Comparison of ENCODE assay signal across 10 mouse cellular contexts in genomic region chr8:120550430-120550829, GRCm38 (mm10). TPM values are rescaled to one million over a fixed set of nuclear protein-coding genes. Genes with fewer than 3 reads are reported as not detected.
DNase-seq lines count a peak whose midpoint lies in the region; ATAC-seq and TF ChIP-seq lines count a peak whose summit lies in the region.
"Had no signal": no experiment of that assay in that cellular context is flagged by ENCODE, and none has a peak within 500 bp of the region (broad histone marks: within the 10 kb centered on the region; RNA-seq: fewer than 3 reads in every experiment).

No protein-coding gene starts in this region.

- WGBS in kidney, embryonic 14.5 days: 13% methylated on average over 12 of the region's 12 CpGs
- whole genome bisulfite sequencing in embryonic facial prominence, embryonic 15.5 days: 34% methylated on average over 12 of the region's 12 CpGs
- WGBS in hindbrain, embryonic 13.5 days: 15% methylated on average over 12 of the region's 12 CpGs
- whole genome bisulfite sequencing in midbrain, postnatal 0 days: 36% methylated on average over 12 of the region's 12 CpGs

- H3K4me3 ChIP-seq in kidney, embryonic 14.5 days (ENCODE audit: low read length): no peak overlapping the region
- no peak overlapping the region for H3K4me3 ChIP-seq in embryonic facial prominence, embryonic 15.5 days (replicated peaks)
- no peak overlapping the region for H3K4me3 ChIP-seq in hindbrain, embryonic 13.5 days
- H3K4me3 ChIP-seq in midbrain, postnatal 0 days (ENCODE audit: low read depth, low read length): no peak overlapping the region

- no peaks in the 10 kb centered on the region for H3K27me3 ChIP-seq in kidney, embryonic 14.5 days (ENCODE audit: control insufficient read depth, insufficient read depth, low read length)
- H3K27me3 ChIP-seq in embryonic facial prominence, embryonic 15.5 days: no peaks in the 10 kb centered on the region
- H3K27me3 ChIP-seq in hindbrain, embryonic 13.5 days: no peaks in the 10 kb centered on the region
- no peaks in the 10 kb centered on the region for H3K27me3 ChIP-seq in midbrain, postnatal 0 days (ENCODE audit: insufficient read depth, low read length)

- DNase-seq in kidney, postnatal 4 days: no peak
- DNase-seq in midbrain, postnatal 0 days (ENCODE audit: low spot score): peak; percentile 41
- no peak for DNase-seq in adrenal gland, postnatal 10 days
- DNase-seq in retina, postnatal 1 day: no peak
- DNase-seq in spleen, postnatal 4 days (ENCODE audit: low spot score in 2 of 2): no peak
- DNase-seq: adrenal gland, postnatal 25 days had no signal

- ATAC-seq in kidney, embryonic 14.5 days (ENCODE audit: low FRiP score, low TSS enrichment): no peak
- no peak for ATAC-seq in embryonic facial prominence, embryonic 15.5 days (ENCODE audit: insufficient number of reproducible peaks, low FRiP score, low TSS enrichment, low read depth)
- no peak for ATAC-seq in hindbrain, embryonic 13.5 days (ENCODE audit: low FRiP score)
- no peak for ATAC-seq in midbrain, postnatal 0 days (ENCODE audit: low FRiP score)

- no peak overlapping the region for H3K4me2 ChIP-seq in kidney, embryonic 14.5 days (replicated peaks; ENCODE audit: low read depth, low read length)
- no peak overlapping the region for H3K4me2 ChIP-seq in embryonic facial prominence, embryonic 15.5 days (replicated peaks)
- H3K4me2 ChIP-seq in hindbrain, embryonic 13.5 days: peak overlapping the region; percentile 58
- peak overlapping the region; percentile 45; the same call in 1 of the 2 replicates for H3K4me2 ChIP-seq in midbrain, postnatal 0 days (ENCODE audit: low read depth, low read length, poor library complexity, severe bottlenecking)

- H3K36me3 ChIP-seq in kidney, embryonic 14.5 days (ENCODE audit: control insufficient read depth, insufficient read depth, low read length): peaks cover 14% of the 10 kb centered on the region
- peaks cover 13% of the 10 kb centered on the region for H3K36me3 ChIP-seq in embryonic facial prominence, embryonic 15.5 days
- H3K36me3 ChIP-seq in hindbrain, embryonic 13.5 days: peaks cover 10% of the 10 kb centered on the region; the same call in 1 of the 2 replicates
- peaks cover 3% of the 10 kb centered on the region; the same call in 1 of the 2 replicates for H3K36me3 ChIP-seq in midbrain, postnatal 0 days (ENCODE audit: insufficient read depth, low read length)

- peak overlapping the region; percentile 18; the same call in 1 of the 2 replicates for H3K9ac ChIP-seq in kidney, embryonic 14.5 days (ENCODE audit: low read depth, low read length)
- H3K9ac ChIP-seq in embryonic facial prominence, embryonic 15.5 days: no peak overlapping the region
- peak overlapping the region; percentile 68 for H3K9ac ChIP-seq in hindbrain, embryonic 13.5 days
- 0 out of 2 replicates have a peak overlapping the region, but pooled peaks have one; percentile 13 for H3K9ac ChIP-seq in midbrain, postnatal 0 days (replicated peaks; ENCODE audit: low read length, poor library complexity, severe bottlenecking)
- H3K9ac ChIP-seq: liver, embryonic 14.5 days had no signal

- no peaks in the 10 kb centered on the region for H3K9me3 ChIP-seq in kidney, embryonic 14.5 days (ENCODE audit: control insufficient read depth, low read length)
- H3K9me3 ChIP-seq in embryonic facial prominence, embryonic 15.5 days (replicated peaks): no peaks in the 10 kb centered on the region
- H3K9me3 ChIP-seq in hindbrain, embryonic 13.5 days: no peaks in the 10 kb centered on the region
- no peaks in the 10 kb centered on the region for H3K9me3 ChIP-seq in midbrain, postnatal 0 days (ENCODE audit: low read length)

- no peak for TF ChIP-seq CTCF in midbrain, postnatal 0 days (IDR thresholded peaks at IDR 0.05)

- H3K27ac ChIP-seq in kidney, embryonic 14.5 days (ENCODE audit: low read depth, low read length): peak overlapping the region; percentile 24; the same call in 1 of the 2 replicates
- peak overlapping the region; percentile 39; the same call in 1 of the 2 replicates for H3K27ac ChIP-seq in embryonic facial prominence, embryonic 15.5 days (replicated peaks)
- peak overlapping the region; percentile 95 for H3K27ac ChIP-seq in hindbrain, embryonic 13.5 days
- peak overlapping the region; percentile 72 for H3K27ac ChIP-seq in midbrain, postnatal 0 days (ENCODE audit: low read depth, low read length)
- H3K27ac ChIP-seq: liver, embryonic 14.5 days had no signal

- H3K4me1 ChIP-seq in kidney, embryonic 14.5 days (ENCODE audit: control insufficient read depth, insufficient read depth, low read length): peaks cover 74% of the 10 kb centered on the region
- peaks cover 97% of the 10 kb centered on the region for H3K4me1 ChIP-seq in embryonic facial prominence, embryonic 15.5 days
- H3K4me1 ChIP-seq in hindbrain, embryonic 13.5 days (replicated peaks): peaks cover 100% of the 10 kb centered on the region
- peaks cover 47% of the 10 kb centered on the region for H3K4me1 ChIP-seq in midbrain, postnatal 0 days (ENCODE audit: insufficient read depth, low read length)

RNA-seq across cellular contexts. Expression of gene Gins2, which starts 38.7 kb away (rescaled TPM):
- polyA plus RNA-seq in kidney, embryonic 14.5 days (2014; fragmentation: Nextera tagmentation; extraction: Ambion mirVana): 118 and 145 TPM in 2 replicates
- polyA plus RNA-seq in embryonic facial prominence, embryonic 15.5 days (2015; fragmentation: Nextera tagmentation; extraction: Ambion mirVana): 81.7 and 85.6 TPM in 2 replicates
- 23.1 and 24.5 TPM in 2 replicates for polyA plus RNA-seq in hindbrain, embryonic 13.5 days (2015; fragmentation: Nextera tagmentation; extraction: Ambion mirVana)
- 5.8 and 18.1 TPM in 2 replicates for total RNA-seq in midbrain, postnatal 0 days (2014; rRNA removed)
- polyA plus RNA-seq in midbrain, postnatal 0 days (2015; fragmentation: Nextera tagmentation; extraction: Ambion mirVana): 8.4 and 11.3 TPM in 2 replicates
- total RNA-seq in adrenal gland, postnatal 10 days (2021): 10 to 100 TPM; 18.6 to 19.0 TPM

Comparison
In these comparisons a context has a peak if more than half of its experiments do, and no peak if none do; other contexts are left out.
1. H3K27ac ChIP-seq: peak in every context shown above with its lines; median percentile 95 in hindbrain, embryonic 13.5 days; 72 in midbrain, postnatal 0 days; 39 in embryonic facial prominence, embryonic 15.5 days; 24 in kidney, embryonic 14.5 days.
2. H3K4me2 ChIP-seq: peak in hindbrain, embryonic 13.5 days (single experiment) and midbrain, postnatal 0 days (single experiment); none in kidney, embryonic 14.5 days (single experiment) and embryonic facial prominence, embryonic 15.5 days (single experiment).